Mouse (Mus musculus): ENCODE data around the gene Slco3a1.

DNA sequence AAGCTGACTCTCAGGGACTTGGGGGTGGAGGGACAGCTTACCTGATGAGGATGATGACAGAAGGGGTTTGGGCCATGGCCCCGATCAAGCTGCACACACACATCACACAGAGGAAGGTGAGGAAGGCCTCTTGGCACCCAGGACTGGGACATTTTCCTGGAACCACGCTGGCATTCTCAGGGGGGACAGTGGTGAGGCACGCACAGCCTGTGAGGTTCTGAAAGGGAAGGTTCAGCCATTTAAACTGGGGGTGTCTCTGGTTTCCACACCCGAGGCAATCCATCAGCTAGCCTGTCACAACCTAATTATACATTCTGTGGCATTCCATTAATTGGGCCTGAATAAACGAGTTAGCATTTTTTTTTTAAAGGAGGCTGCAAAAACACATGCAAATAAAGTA lies 251.5 kb downstream of the Slco3a1 start:
- no peak for TF ChIP-seq CTCF (IDR thresholded peaks at IDR 0.05; ENCODE audit: low read depth, low read length)
- no peak for TF ChIP-seq POLR2A (IDR thresholded peaks at IDR 0.05; ENCODE audit: extremely low read depth, insufficient read depth, low read length)

All from liver, adult 2 months (tissue).